Mouse (Mus musculus) erythroblast, embryonic 14.5 days (primary cell): ENCODE data around the gene Mfsd11.

Experiments
- GATA1 ChIP-seq: IDR thresholded peaks from 2 replicates; pipeline ENCODE4 v1.6.1; 2012; ENCODE audit warnings: low read length, inconsistent platforms, mixed read lengths
- TAL1 ChIP-seq: IDR thresholded peaks from 3 replicates; pipeline ENCODE4 v1.6.1; 2012; ENCODE audit warnings: low read length, inconsistent platforms, mixed read lengths

DNA sequence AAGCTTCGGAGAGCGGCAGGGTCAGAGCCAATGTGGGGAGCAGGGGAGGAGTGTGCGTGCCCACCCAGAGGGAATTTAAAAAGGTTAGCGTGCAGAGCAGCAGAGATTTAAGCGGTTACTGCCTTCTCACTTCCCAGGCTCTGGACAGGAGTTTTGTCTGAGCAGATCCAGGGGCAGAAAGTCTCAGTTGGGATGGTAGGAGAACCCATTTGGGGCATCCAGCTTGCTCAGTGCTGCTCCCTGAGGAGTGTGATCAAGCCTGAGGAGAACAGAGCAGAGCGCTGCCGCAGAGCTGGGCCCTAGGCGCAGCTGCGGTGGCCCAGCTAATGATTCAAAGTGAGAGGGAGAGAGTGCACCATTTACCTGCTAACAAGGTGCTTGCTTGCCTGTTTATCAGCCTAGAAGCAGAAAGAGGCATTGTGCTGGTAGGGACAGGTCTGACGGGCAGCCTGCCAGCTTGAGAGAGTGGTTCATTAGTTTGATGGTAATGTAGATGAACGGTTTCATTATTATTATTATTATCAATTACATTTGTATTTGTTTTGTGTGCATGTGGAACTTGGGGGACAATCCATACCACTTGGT lies 43.3 kb upstream of the Mfsd11 start:
- TF ChIP-seq GATA1 (no peak), TAL1 (no peak)
